Mouse (Mus musculus) c-Kit-negative CD71-positive TER-119-positive erythroid progenitor cells, embryonic 14.5 days (primary cell): ENCODE data around the gene Aff1.

Experiments used
- DNase-seq: peaks from one replicate; pipeline ENCODE4 v3.0.0-alpha.2; 2013; ENCODE audit warnings: low read depth, low spot score

The Aff1 gene

DNA sequence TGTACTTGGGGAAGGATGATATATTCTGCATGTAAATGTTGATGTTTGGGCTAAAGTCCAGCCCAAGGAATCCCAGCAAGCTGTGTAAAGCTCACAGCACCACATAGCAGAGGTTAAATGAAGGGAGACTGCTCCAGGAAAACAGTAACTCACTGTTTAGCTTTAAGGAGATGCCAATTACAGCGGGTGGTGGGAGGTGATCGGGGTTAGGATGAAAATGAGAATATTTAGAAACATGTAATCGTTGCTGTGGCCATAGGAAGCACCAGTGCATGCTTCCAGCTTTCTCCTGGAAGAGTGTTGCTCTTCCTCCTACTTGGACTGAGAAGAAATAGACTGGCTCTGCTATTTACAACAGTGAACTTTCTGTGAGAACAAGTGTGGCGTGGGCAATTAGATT is 80.1 kb downstream of the Aff1 start:
- no peak for DNase-seq

DNA sequence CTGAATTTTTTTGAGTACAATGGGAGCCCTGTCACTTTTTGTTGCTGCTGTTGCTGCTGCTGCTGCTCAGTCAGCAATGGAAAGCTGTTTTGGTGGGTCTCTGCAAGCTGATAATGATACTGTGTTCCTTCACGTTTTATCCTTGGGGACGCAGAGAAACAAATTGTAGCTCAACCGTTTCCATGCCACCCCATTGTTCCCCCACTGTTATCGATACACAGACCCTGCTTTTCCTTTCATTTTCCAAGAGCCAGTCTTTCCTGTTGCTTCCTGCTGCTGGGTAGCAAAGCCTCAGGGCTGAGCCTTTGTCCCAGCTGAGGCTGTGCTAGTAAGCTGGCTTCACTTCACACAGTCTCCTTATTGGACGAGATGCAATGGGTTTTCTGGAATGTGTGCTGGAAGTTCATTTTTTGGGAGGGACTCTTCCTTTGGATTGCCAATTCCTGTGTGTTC is 81.0 kb downstream of the Aff1 start:
- no peak for DNase-seq

DNA sequence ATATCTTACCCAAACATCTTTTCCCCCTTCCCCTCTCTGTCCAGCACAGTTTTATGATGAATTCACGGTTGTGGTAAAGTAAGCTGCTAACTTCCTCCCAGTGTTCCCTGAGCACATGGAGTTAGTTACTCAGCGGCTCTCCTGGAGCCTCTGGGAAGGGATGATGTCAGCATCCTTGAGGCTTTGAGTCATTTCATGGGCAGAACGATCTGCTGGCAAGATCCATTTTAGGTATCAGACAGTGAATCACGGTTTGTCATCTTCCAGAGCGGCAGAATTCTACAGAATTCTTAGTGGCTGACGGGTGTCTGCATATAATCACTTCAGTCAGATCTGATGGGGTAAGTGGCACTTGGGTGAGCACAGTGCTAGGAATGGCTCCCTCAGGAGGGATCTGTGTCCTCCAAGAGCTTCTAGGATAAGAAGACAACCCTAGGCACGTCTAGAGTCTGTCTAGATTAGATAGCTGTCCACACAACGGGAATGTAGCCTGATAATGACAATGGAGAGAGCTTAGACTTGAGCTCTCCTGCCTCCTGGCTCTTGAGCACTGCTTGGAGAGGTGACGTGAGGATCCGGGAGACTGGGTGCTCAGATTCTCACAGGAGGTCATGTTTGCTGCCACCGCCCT is 82.6 kb downstream of the Aff1 start:
- DNase-seq, result no peak

DNA sequence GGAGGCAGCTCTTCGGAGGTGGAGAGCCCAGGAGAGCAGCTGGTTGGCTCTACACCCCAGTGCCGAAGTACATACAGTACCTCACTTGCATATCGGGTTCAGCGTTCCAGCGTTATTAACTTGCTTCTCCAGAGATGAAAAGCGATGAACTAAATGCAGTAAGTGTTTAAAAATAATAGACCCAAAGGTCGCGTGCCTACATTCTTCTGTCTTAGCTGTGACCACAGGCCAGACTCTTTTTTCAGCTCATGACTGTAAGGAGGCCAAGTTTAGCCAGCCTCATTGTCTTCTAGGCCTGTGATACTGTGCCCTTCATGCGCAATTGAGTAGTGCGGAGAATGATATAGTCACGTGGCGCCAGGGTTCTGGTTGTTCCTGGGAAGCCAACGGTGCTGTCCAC is 83.3 kb downstream of the Aff1 start:
- no peak for DNase-seq

DNA sequence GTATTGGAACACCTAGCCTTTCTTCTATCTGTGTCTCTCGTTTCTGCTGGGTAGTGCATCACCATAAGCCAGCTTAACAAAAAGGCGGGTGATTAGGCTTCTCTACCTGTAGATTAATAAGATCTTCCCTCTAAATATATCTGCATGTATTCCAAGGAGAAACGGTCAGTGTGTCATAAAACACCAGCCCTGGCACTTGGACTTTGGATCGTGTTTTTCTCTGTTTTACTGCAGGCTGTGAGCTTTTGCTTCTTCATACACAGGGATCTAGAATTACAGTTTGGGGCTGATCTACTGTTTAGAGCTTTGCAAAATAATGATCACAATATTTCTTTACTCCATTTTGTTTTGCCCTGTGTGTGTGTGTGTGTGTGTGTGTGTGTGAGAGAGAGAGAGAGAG is 84.7 kb downstream of the Aff1 start:
- DNase-seq, result no peak

DNA sequence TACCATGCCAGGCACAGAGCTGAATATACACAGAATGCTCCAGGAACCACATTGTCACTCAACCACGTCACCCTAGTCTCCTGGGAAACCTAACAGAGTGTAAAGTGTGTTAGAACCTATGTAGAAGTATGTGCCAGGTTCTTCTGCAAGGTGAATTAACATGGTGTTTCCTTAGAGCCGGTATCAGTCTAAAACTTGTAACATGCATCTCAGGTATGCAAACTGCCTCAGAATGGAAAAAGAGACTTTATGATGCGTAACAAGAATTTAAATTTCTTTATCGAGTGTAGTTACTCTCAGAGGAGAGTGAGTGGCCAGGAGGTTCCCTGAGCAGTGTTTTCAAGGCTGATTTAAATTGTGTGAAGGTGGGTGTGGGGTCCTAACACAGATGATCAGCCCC is 85.3 kb downstream of the Aff1 start:
- DNase-seq, result no peak

DNA sequence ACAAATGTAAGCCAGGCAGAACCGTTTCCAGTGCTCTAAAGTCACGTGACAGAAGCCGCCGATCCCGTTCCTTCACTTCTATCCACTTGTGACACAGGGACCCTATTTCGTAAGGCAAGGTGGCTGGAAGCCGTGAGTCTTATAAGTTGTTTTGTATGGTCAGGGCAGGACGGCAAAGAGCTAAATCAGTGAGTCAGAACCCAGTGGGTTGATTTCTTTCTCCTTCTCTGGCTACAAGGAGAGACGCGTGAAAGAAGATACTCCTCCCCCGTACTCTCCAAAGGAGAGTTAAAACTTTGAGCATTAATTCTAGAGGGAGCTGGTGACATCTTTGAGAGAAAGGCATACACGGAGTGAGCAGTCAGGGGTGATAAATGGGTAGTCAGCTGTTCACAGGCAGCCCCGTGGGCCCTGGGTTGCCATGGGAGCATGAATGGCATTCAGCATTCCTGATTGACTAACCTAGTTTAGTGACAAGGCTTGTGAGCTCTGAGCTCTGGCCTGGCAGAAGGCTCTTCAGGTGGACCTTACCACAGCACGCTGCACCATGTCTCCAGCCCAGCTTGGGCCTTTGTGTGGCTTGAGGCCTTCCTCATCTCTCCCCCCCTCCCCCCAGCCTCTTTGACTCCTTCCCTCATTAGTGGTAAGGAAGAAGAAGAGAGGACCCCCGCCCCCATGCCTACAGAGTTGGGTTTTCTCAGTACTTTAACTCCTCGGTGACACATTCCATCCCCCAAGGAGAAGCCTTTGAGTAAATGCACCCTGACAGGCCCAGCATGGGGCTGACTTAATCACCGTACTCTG is 86.3 kb downstream of the Aff1 start:
- DNase-seq, result no peak

DNA sequence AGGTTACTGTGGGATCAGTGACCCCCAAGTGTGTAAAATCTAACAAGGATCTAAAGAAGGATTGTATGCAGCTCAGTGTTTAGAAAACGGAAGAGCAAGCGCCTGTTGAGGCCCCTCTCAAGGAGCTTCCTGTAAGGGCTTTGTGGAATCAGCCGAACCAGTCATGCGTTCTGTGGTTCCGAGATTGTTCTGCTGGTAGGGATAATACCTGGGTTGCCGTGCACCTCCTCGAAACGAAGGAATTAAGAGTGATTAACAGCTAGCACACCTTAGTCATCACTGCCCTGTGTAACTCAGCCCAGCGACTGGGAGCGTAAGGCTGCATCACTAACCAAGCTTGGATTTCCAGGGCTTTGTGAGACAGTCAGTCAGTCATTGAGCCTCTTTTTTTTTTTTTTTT is 87.7 kb downstream of the Aff1 start:
- DNase-seq, result no peak

DNA sequence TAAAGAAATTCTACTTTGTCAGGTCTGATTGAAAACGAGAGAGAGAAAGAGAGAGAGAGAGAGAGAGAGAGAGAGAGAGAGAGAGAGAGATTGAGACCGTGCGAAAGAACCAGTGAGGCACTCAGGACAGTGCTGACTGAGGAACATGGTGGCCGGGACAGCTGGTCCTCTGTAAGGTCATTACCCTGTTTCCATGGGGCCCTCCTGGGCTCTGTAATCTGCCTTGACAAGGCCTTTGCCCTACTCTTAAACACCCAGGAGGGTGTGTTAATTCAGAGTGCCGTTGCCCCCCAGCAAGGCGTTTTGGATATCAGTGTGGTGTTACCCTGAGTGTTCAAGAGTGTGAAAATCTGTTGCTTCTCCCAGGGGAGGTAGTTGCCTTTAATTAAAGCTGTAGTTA is 88.1 kb downstream of the Aff1 start:
- DNase-seq, result no peak

DNA sequence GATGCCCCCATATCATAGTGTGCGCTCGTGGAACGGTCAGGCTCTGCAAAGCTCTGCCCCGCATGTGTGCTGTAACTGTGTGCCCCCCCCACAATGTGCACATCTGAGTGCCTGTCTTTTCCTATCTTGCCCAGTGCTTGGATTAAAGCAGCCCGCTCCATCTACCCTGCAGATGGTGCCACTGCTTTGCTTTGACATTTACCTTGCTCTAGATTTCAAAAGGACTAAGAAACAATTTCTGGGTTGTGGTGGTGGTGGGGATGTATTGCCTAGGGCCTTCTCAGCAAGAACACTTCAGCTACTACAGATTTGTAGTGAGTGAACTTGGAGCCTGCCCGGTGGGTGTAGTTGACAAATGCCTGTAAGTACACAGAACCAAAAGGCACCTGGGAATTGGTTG is 88.7 kb downstream of the Aff1 start:
- DNase-seq, result no peak

DNA sequence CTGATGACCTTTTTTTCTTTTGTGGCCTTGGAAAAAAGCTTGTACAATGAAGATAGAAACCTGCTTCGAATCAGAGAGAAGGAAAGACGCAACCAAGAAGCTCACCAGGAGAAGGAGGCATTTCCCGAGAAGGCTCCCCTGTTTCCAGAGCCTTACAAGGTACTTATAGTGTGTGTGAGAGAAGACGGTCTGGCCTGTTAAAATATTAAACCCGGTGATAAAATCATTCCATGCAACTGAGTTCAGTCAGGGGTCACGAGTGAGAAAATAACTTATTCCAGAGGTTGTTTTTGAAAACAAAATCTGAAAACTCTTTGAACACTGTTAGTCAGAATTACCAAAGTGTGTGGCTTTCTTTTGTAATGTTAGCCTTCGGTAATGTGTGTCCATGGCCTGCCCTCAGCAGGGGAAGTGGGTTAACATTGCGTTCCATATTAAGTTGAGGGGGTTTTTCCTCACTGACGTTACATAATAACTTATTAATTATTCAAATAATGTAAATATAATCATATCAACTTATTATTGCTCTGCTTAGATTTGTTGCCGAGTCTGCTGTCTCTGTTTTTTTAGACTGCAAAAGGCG is 91.0 kb downstream of the Aff1 start:
- DNase-seq, result no peak

DNA sequence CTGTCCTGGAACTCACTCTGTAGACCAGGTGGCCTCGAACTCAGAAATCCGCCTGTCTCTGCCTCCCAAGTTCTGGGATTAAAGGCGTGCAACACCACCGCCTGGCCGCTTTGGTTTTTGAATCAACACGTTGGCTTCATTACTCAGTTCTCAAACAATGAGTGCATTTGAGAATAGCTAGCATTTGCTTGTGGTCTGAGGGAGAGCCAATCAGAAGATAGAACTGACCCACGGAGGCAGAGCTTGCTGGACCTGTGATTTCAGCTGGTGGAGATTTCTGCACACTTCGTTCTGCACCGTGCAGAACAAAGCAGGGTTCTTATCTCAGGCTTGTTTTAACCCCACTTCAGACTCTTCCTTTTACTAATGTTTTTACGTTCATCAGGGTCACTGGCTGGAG is 93.9 kb downstream of the Aff1 start:
- no peak for DNase-seq

DNA sequence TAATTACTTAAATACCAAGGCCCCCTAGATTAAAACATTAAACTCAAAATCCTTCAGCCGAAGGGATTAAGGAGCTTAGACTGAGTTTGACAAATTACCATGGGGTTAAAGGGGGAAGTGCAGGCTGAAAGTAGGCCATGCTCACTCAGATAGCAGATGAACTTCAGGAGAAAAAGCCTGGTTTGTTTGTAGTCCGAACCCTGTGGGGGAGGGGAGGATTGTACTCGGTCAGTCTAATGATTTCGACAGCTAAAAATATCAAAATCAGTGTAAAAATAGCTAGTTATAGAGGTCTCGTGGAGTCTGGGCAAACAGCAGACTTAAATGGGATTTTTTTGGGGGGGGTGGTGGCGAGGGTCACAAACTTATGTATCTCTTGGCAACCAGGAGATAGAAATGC is 96.3 kb downstream of the Aff1 start:
- no peak for DNase-seq

DNA sequence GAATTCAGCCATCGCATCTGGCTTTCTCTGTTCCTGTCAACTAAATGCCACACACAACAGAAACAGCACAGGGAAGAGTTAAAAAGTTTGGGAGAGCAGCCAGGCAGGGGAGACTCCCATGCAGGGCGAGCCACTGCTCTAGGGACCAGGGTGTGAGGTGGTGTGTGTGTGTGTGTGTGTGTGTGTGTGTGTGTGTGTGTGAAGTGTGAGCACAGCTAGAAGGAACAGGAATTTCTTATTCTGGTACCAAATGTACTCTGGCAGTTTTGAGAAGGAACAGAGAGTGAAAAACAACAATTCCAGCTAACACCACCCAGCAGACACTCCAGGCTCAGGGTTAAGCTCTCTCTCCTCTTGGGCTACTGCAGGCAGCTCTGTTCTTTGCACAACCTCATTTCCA is 96.8 kb downstream of the Aff1 start:
- no peak for DNase-seq

DNA sequence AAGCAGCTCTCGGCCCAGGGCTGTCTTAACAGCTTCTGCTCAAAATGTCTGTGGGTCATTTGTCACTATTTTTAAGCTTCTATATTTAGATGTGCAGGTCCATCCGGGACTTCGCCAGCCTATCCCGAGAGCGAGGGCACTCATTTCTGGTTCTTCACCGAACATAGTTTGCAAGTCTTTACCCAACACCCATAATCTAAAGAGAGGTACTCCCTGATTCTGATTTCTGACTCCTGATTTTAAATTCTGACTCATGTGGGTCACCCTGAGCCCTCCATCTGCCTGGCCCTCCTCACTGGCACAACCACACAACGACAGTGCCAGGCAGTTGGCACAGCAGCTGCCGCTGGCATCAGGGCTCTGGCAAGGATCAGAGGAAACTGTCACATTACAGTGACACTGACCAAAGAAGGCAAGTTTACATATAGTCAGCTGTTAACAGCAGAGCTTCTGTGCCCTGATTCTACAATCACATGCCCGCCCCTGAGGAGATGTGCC is 97.5 kb downstream of the Aff1 start:
- DNase-seq, result no peak

DNA sequence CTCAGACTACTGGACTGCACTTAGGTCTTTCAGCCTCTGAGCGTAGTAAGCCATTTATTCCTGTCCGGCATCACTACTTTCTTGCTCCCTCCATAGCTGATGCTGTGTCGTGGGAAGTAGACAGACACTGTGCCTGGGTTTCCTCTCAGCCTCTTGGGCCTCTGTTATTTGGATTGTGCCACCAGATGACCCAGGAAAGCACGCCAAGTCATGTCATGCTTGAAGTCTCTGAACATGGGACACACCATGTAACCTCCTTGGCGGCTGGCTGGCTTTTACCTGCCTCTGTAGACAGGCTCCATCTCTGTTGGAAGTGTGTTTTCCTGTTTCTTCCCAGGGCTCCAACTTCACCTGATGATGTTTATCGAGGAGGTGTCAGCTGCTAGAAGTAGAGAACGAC is 99.6 kb downstream of the Aff1 start:
- no peak for DNase-seq

DNA sequence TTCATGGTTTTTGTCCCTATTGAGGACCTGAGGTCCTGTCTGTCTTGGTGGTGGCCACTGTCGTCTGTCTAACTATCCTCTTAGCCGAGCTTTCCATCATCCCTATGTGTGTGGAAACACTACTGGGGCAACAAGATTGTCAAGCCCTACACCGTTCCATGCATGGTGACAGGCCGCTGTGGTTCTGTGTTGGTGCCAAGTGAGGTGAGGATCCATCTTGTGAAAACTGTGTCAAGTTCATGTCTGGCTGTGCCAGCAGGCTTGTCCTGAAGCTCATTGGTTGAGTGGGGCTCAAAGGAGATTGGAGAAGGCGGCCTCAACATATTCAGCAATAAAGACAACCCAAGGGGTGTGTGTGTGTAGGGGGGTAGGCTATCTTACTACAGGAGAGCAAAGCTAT is 102.9 kb downstream of the Aff1 start:
- DNase-seq, result no peak

DNA sequence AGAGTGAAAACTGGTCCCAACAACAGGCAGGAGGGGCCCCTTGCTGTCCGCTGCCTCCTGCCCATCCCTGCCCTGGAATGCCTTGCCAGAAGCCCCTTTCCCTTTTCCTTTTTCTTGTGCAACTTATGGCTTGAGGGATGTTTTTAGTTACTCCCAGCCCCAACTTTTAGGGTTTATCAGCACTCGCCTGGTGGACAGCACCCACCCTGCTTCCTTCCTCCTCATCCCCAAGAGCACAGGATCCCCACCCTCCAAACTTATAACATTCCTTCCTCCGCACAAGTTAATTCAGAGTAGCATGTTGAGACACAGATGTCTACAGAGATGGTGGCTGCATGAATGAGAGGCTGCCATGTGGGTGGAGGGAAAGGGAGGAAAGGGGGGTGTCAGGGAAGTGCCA is 103.9 kb downstream of the Aff1 start:
- no peak for DNase-seq

DNA sequence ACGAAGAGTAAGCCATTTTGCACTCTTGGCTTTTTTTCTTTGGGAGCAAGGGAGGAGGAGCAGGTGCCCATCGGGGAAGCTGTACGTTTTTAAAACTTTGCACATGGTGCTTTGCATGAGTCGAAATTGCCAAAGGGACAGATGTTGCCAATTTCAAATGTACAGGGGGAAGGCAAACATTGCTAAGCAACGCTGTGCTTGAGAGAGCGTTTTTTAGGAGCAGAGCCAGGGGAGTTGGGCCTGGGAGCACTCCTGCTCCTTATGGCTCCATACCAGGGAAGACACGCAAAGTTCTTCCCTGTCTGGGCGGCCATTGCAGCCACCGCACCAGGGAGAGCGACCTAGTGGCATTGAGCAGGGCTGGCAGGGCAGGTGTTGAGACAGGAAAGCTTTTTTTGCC is 105.6 kb downstream of the Aff1 start:
- no peak for DNase-seq

DNA sequence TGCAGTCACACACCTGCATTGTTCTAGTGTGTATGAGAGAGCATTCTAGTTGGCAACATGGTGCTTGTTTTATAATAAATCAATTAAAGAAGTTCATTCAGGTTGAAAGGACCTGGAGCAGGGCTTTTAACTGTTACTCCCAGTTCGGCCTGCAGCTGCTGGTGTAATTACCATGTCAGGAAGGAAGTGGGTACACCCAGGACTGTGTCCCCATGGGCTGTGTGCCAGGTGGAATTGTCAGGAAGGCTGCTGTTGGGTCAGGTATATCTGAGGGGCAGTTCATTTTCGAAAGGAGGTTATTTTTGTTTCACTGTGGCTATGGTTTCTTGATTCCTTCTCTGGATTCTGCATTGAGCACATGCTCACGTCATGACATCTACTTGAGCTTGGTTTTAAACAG is 107.3 kb downstream of the Aff1 start:
- DNase-seq, result no peak

DNA sequence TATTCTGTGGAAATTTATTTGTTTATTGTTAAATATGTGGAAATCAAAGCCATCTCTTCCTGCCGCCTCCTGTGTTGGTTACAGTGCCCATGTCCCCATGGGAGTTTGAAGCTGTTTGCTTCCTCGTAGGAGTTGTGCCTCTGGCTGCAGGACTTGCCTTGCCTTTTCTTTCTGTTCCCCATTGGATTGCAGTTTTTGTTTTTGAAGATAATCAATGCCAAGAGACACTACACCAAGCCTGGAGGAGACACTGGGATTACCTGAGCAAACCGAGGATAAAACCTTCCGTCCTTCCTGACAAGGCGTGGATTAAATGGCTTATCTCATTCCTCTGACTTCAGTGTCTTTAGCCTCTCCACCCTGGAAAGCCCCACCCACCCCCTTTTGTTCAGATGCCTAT is 107.8 kb downstream of the Aff1 start:
- DNase-seq, result no peak

DNA sequence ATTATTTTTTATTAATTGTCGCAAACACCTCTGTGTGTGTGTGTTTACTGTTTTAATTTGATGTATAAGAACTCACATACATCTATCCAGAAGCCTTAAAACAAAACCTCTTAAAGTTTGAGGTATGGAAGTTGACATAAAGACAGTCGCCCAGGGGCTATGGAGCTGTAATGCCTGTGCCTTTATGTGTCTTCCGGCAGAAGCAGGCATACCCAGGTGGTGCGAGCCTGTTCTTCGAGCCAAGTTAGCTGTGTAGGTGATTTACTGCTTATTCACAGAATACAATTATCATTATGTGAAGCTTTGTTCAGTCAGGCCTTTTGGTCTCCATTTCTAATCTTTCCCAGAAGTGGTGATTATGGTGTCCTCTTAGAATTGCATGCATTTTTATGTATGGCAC is 111.2 kb downstream of the Aff1 start:
- DNase-seq, result no peak
